Mouse (Mus musculus) heart, embryonic 11.5 days (tissue): ENCODE results near the gene Lemd2. TPM values are rescaled to one million over a fixed set of nuclear protein-coding genes. Genes with fewer than 3 reads are reported as not detected.

Experiments
- ATAC-seq: fragments of 200-750 bp; cut with Nextera tagmentation; replicated peaks from 2 replicates; pipeline ENCODE4 v1.8.0; 2017; ENCODE audit warnings: moderate library complexity; ENCODE audit not compliant: insufficient number of reproducible peaks, low FRiP score, low TSS enrichment
- H3K27ac ChIP-seq: fragments of 300-500 bp; sonication (generic); 2 replicates; pipeline ENCODE4 v1.5.1; 2014; ENCODE audit warnings: mild to moderate bottlenecking, low read depth, low read length
- H3K27me3 ChIP-seq: fragments of 300-500 bp; sonication (generic); 2 replicates; pipeline ENCODE4 v1.6.1; 2014; ENCODE audit warnings: mild to moderate bottlenecking, low read length, mixed read lengths; ENCODE audit not compliant: control insufficient read depth, insufficient read depth
- H3K36me3 ChIP-seq: fragments of 300-500 bp; sonication (generic); 2 replicates; pipeline ENCODE4 v1.6.1; 2014; ENCODE audit warnings: mild to moderate bottlenecking, low read length, moderate library complexity, mixed read lengths; ENCODE audit not compliant: control insufficient read depth, insufficient read depth
- H3K4me1 ChIP-seq: fragments of 300-500 bp; sonication (generic); 2 replicates; pipeline ENCODE4 v1.6.1; 2014; ENCODE audit warnings: low read length; ENCODE audit not compliant: control insufficient read depth, insufficient read depth
- H3K4me2 ChIP-seq: fragments of 300-500 bp; sonication (generic); 2 replicates; pipeline ENCODE4 v1.6.1; 2014; ENCODE audit warnings: mild to moderate bottlenecking, moderate library complexity
- H3K4me3 ChIP-seq: fragments of 300-500 bp; sonication (generic); 2 replicates; pipeline ENCODE4 v1.5.1; 2014; ENCODE audit warnings: low read depth, low read length
- H3K9ac ChIP-seq: fragments of 300-500 bp; sonication (generic); 2 replicates; pipeline ENCODE4 v1.6.1; 2014; ENCODE audit warnings: mild to moderate bottlenecking, low read depth, low read length, moderate library complexity
- H3K9me3 ChIP-seq: fragments of 300-500 bp; sonication (generic); replicated peaks from 2 replicates; pipeline ENCODE4 v1.6.1; 2016; ENCODE audit warnings: low read length; ENCODE audit not compliant: control insufficient read depth
- WGBS: fragments of 180-500 bp; shearing (Covaris S2); extraction: QIAGEN DNeasy Blood & Tissue Kit; methylation state at CpG from one replicate; pipeline ENCODE4 v1.1.7; 2014; ENCODE audit not compliant: insufficient replicate concordance; 5-methylcytosine and 5-hydroxymethylcytosine counted together
- polyA plus RNA-seq: library from polyadenylated mRNA; unstranded; fragments of >200 nt; fragmentation: Nextera tagmentation; extraction: Ambion mirVana; gene quantifications from 2 replicates; pipeline ENCODE4 v1.2.1, GENCODE M21; 2014

Gene Lemd2
- polyA plus RNA-seq, 1 experiment from 2014 or later = 6.7 TPM

DNA sequence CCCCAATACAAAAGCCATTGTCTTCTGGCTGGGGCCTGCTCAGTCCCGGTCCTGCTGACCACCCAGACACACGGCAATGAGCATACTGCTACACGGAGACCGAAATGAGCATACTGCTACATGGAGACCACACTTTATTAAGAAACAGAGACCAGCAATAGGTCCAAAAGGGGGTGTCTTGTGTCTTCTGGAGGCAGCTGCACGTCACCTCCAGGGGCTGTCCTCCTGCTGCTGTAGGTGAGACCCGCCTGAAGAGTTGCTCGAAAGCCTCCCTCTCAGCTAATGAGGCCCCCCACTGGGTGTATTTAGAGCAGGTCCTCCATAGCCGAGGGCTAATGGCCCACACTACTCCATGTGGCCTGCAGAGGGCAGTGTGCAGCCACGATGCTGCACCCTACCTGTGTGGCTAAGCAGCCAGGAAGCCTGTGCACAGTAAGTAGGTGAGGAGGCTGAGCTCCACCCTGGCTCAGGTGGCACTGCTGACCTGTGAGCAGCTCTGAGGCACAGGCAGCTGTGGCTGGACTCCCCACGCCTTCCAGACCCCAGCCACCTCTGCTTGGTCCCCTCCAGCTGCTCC is 14.5 kb downstream of the Lemd2 start:
- H3K4me1 ChIP-seq = peaks cover 2% of the 10 kb centered on the region; the same call in 1 of the 2 replicates
- H3K27ac ChIP-seq = no peak overlapping the region
- H3K9ac ChIP-seq = no peak overlapping the region
- ATAC-seq = no peak
- H3K27me3 ChIP-seq = peaks cover 3% of the 10 kb centered on the region; the same call in 1 of the 2 replicates
- no peak overlapping the region for H3K4me3 ChIP-seq
- H3K4me2 ChIP-seq = no peak overlapping the region
- H3K36me3 ChIP-seq = peaks cover 28% of the 10 kb centered on the region
- no peaks in the 10 kb centered on the region for H3K9me3 ChIP-seq
- 41% methylated on average over 10 of the region's 10 CpGs for WGBS

DNA sequence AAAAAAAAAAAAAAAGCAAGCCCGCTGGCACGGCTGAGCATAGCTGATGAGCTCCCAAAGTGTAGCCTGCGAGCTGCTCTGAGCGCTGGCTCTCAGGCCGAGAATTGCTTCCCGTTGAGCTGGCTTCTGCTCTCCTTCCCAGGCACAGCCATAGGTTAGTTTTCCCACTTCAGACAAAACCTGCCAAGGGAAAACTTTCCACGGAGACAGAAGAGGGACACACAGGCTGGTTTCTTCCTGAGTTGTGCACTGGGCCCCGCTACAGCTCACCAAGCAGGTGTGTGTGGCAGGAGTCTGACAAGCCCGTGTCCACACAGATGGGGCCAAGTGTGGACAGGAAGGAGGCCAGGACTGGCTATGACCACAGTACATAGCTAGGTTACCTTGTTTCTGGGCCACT is 15.4 kb downstream of the Lemd2 start:
- no peak overlapping the region for H3K4me3 ChIP-seq
- H3K9me3 ChIP-seq = no peaks in the 10 kb centered on the region
- no peak overlapping the region for H3K4me2 ChIP-seq
- 67% methylated on average over 9 of the region's 9 CpGs for WGBS
- H3K36me3 ChIP-seq = peaks cover 28% of the 10 kb centered on the region
- H3K4me1 ChIP-seq = no peaks in the 10 kb centered on the region
- no peak for ATAC-seq
- peaks cover 3% of the 10 kb centered on the region; the same call in 1 of the 2 replicates for H3K27me3 ChIP-seq
- H3K9ac ChIP-seq = no peak overlapping the region
- H3K27ac ChIP-seq = no peak overlapping the region

- Histone ChIP-seq H3K4me3 (no peak overlapping the region), H3K27ac (no peak overlapping the region), H3K36me3 (peaks cover 18% of the 10 kb centered on the region), H3K4me1 (no peaks in the 10 kb centered on the region), H3K9me3 (no peaks in the 10 kb centered on the region), H3K9ac (no peak overlapping the region), H3K4me2 (no peak overlapping the region), H3K27me3 (peaks cover 3% of the 10 kb centered on the region; the same call in 1 of the 2 replicates)
- WGBS = 52% methylated on average over 5 of the region's 5 CpGs
- ATAC-seq = no peak
Observed at GRCm38 (mm10) chr17:27187059-27187458, 17.2 kb downstream of the Lemd2 start.

GRCm38 (mm10) chr17:27186068-27186467 is 18.2 kb downstream of the Lemd2 start:
- no peaks in the 10 kb centered on the region for H3K4me1 ChIP-seq
- no peaks in the 10 kb centered on the region for H3K9me3 ChIP-seq
- H3K27ac ChIP-seq = no peak overlapping the region
- H3K27me3 ChIP-seq = peaks cover 3% of the 10 kb centered on the region; the same call in 1 of the 2 replicates
- no peak for ATAC-seq
- H3K36me3 ChIP-seq = peaks cover 8% of the 10 kb centered on the region; the same call in 1 of the 2 replicates
- H3K9ac ChIP-seq = no peak overlapping the region
- no peak overlapping the region for H3K4me3 ChIP-seq
- no peak overlapping the region for H3K4me2 ChIP-seq
- 82% methylated on average over 3 of the region's 3 CpGs for WGBS

- no peak overlapping the region for H3K4me3 ChIP-seq
- no peak overlapping the region for H3K9ac ChIP-seq
- no peak for ATAC-seq
- H3K27ac ChIP-seq = no peak overlapping the region
- H3K9me3 ChIP-seq = no peaks in the 10 kb centered on the region
- no peaks in the 10 kb centered on the region for H3K4me1 ChIP-seq
- no peak overlapping the region for H3K4me2 ChIP-seq
- no peaks in the 10 kb centered on the region for H3K36me3 ChIP-seq
- peaks cover 3% of the 10 kb centered on the region; the same call in 1 of the 2 replicates for H3K27me3 ChIP-seq
- WGBS = 86% methylated on average over 12 of the region's 12 CpGs
Observed at GRCm38 (mm10) chr17:27183667-27184292, 20.5 kb downstream of the Lemd2 start.

- Histone ChIP-seq H3K4me2 (no peak overlapping the region), H3K27ac (no peak overlapping the region), H3K4me3 (no peak overlapping the region), H3K9me3 (no peaks in the 10 kb centered on the region), H3K4me1 (no peaks in the 10 kb centered on the region), H3K9ac (no peak overlapping the region), H3K36me3 (no peaks in the 10 kb centered on the region), H3K27me3 (no peaks in the 10 kb centered on the region; the same call in 1 of the 2 replicates)
- WGBS = 73% methylated on average over 5 of the region's 5 CpGs
- no peak for ATAC-seq
Observed at GRCm38 (mm10) chr17:27182401-27182800, 21.9 kb downstream of the Lemd2 start.

DNA sequence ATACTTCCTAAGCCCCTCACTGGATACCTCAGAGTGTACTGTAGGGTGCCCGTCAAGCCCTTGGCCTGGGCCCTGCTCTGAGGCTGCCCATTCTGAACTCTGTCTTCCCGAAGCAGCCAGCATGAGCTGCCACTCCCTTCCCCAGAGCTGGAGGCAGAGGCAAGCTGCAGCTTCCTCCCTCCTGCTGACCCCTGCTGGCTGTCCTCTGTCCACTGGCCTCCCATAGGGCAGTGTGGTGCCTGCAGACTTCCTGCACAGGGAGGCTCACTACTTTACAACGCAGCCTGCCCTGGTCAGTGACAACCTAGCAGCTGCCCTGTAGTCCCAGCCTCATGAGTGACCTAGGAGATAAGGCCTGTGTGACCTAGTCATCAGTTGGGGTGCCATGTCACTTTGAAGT is 22.6 kb downstream of the Lemd2 start:
- ATAC-seq = no peak; the same call in 1 of the 2 replicates
- no peaks in the 10 kb centered on the region for H3K36me3 ChIP-seq
- H3K27ac ChIP-seq = no peak overlapping the region
- H3K9me3 ChIP-seq = no peaks in the 10 kb centered on the region
- H3K27me3 ChIP-seq = no peaks in the 10 kb centered on the region; the same call in 1 of the 2 replicates
- H3K4me2 ChIP-seq = no peak overlapping the region
- WGBS = 31% methylated on average over 3 of the region's 3 CpGs
- no peak overlapping the region for H3K4me3 ChIP-seq
- H3K4me1 ChIP-seq = no peaks in the 10 kb centered on the region
- H3K9ac ChIP-seq = no peak overlapping the region

DNA sequence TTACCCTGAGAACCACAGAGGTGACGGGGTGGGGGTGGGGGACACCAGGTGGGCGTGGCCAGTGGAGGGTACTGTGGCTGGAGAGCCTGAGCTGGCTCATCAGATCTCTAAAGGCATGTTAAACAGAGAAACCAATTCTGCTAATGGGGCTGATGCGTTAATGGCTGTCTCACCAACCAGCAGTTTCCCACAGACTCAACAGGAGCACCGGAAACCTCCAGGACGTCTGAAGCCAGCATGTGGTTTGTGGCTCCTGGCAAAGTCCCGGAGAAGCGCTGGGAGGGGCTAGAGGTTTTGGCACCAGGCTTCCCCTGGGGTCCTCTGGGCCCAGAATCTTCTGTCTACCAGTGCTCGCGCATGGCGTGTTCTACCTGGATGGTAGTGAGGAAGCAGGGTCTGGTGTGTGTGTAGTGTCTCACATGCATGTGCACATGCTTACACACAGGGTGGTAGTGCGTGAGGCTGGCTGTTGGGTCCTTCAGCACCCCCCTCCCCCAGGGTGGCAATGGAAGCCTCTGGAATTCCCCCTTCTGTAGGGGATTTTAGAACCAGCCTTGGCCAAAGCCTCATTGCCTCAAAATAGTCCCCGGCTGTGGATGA is 24.5 kb downstream of the Lemd2 start:
- ATAC-seq = no peak
- Histone ChIP-seq H3K9me3 (no peaks in the 10 kb centered on the region), H3K27ac (no peak overlapping the region), H3K9ac (no peak overlapping the region), H3K36me3 (no peaks in the 10 kb centered on the region), H3K27me3 (no peaks in the 10 kb centered on the region), H3K4me3 (no peak overlapping the region), H3K4me2 (peak overlapping the region; percentile 22; the same call in 1 of the 2 replicates), H3K4me1 (no peaks in the 10 kb centered on the region)
- 51% methylated on average over 12 of the region's 12 CpGs for WGBS
